Mouse (Mus musculus) urinary bladder, postnatal 36 days (tissue): ENCODE results near the gene Slc7a7.
A peak's percentile ranks its signal among the peaks of the same experiment; 100 is the strongest.

Source experiments
- DNase-seq, 2 experiments: peaks; one replicate each; pipeline ENCODE4 v3.0.0; 2022; ENCODE audit warnings: low spot score in 2 of 2, mixed read lengths in 1 of 2

Slc7a7 gene

DNA sequence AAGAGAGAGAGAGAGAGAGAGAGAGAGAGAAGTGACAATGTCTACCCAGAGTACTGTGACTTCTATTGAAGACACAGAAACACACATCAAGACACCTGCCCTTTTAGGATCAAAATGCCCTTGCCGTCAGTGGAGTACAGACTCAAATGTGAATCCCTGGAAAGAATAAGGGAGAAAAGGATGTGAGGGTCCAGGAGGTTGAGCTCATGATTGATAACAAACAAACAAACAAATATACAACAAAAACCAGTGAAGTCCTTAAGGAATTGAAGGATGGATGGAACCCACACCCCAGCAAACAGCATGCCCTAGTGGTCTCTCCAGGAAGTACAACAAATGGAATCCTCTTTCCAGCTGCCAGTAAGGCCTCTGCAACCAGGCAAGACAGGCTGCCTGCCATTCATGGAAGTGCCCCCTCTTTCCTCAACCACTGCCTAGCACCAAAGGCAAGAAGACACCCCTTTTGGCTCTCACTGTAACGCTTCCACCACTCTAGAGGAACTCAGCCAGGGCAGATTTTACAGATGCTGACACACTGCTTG lies 4.9 kb downstream of the Slc7a7 start:
- DNase-seq = peak in 1 of 2 experiments; percentile 51

DNA sequence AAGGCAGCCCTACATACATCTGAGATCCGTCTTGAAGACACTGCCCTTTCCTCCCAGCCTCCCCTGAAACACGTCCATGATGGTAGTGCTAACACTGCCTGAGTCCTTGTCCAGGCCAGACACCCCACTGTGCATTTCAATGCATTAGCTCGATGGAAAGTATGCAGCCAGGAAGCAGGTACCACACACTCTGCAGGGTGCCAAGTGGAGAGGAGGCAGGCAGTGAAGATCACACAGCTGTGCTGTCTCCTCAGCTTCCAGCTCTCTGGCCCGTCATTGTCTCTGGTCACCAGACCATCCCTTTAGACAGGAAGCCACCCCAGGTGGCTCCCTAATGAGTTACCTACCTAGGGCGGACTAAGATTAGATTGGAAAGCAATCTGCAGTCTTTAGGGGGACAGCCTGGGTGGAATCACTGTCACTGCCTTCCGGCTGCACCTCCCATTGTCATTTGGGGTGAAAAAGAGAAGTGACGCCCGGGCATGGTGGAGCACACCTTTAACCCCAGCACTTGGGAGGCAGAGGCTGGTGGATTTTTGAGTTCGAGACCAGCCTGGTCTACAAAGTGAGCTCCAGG lies 5.5 kb downstream of the Slc7a7 start:
- DNase-seq = no peak

DNA sequence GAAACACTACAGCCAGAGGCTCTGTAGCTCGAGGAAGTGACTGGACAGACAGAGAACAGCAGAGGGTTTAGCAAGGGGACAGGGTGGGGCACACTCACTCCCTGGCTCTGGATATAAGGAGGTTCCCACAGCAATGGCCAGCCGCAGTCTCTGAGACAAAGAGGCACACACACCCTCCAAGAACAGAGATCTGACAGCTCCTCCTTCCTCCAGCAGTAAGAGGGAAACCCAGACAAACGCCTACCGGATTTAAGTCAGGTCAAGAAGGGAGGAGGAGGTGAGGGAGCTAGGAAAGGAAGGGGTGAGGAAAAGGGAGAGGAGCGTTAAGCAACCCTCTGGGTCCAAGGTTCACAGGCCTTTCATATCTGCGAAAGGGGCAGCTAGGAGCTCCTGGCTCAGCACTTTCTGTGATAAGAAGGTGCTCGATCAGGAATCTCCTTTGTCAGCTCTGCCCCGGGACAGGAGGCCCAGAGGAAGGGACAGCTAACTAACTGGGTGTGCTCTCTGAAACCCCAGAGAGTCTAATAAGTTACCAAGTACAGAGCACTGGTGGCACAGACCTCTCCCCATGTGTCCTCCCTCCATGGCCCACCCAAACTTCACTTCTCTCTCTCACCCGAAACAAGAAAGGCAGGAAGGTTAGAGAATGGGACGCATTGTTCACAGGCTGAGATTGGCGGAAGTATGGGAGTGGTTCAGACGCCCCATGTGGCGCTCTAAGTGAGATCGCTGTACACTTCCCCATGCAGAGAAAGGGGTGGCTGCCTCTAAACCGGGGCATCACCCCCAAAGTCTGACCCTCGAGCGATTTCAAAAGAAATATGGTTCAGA lies 7.4 kb downstream of the Slc7a7 start:
- peak in 1 of 2 experiments; percentile 27 for DNase-seq

DNA sequence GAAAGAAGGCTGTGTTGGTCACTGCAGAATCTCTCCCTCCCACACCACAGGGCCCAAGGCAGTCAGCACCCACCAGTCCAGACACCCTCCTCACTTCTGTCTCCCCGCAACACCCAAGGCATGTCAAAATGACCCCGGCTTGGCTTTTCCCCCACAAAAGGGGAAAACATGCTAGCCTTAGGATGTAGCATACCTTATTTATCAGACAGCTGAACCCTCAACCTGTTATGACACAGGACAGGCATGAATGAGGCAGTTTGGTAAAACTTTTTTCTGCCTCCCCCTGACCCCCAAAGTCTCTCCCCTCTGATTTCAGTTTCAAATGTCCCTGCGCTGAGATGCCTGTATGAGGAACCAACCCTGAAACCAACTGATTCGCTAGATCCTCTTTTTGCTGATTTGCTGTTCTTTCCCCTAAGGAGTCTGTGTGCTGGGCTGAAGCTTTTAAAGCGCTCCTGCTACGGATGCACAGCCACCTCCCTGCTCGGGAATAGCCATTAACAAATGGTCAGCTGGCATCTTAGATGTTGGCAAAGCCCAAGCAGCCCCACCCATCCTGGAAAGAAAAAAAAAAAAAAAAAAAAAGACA lies 8.4 kb downstream of the Slc7a7 start:
- DNase-seq = no peak

DNA sequence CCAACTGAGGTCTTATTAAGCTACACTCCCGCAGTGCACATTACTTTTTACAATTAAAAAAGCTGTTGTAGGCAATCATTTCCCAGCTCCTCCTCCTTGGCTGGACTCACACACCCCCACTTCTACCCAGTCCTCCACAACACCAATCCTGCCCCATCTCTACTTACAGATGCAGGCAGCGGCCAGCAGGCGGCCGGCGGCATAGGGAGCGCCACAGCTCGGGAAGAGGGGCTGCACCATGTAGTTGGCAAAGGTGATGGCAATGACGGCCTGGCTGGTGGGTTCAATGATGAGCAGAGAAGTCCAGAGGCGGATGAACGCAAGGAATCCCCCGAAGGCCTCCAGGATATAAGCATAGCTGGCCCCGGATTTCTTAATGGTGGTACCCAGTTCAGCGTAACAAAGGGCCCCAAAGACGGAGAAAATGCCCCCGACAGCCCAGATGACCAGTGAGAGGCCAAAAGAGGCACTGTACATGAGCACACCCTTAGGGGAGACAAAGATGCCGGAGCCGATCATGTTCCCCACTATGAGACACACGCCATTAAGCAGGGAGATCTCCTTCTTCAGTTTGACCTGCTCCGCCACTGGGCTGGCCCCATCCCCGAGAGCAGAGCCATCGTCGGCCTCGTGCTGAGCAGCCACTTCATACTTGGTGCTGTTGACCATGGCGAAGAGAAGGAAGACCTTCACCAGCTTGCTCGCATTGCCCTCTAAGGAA lies 9.1 kb downstream of the Slc7a7 start:
- DNase-seq = no peak

DNA sequence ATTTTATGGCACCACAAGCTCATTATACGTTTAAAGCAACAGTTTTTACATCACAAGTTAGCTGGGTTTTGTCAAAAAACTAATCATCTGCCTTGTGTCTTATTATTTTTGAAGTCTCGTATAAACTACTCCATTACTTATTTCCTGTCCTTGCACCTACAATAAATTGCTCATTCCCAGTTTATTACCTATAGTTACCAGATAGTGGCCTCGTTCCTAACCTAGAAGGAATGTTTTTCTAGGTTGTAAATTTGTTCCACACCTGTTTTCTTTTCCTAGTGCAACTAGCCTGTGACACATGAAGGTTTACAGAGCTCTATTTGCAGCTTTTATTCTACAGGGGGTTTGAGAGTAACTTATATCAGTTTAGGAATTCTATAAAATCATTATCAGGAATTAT lies 15.9 kb downstream of the Slc7a7 start:
- no peak for DNase-seq

DNA sequence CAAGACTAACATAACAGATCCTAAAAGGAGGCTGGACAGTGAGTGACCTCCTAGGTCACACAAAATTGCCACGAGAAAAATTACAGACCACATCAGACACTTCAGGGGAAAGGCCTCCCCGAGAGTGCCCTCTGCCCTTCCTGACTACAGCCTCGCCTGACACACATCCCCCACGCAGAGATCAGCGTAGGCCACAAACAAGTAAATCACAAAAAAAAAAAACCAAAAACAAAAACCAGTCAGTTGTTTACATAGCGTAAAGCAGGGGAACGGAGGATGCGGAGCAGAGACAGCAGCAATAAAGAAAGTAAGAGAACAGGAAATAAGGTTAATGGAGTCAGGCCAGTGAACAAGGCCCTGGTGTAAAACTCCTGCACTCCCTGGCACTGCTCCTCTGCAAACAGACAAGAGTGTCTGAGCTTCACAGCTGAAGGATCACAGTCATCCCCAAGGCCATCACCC lies 18.6 kb downstream of the Slc7a7 start:
- DNase-seq = no peak

DNA sequence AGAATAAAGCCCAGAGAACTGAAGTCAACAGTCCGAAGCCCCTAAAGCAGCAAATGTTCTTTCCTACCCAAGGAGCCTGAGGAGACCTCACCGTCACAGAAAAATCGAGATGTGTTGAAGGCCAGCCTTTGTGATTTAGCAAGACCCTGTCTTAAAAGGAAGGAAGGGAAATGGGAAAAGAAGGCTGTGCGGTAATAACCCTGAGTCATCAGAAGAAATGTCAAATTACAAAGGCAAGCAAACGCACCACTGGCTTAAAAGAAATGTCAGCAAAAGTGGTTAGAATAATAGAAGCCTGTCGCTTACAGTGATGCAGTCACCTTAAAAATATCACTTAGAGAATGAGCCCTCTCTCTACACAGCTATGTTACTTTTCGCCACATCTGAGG lies 19.1 kb downstream of the Slc7a7 start:
- no peak for DNase-seq

DNA sequence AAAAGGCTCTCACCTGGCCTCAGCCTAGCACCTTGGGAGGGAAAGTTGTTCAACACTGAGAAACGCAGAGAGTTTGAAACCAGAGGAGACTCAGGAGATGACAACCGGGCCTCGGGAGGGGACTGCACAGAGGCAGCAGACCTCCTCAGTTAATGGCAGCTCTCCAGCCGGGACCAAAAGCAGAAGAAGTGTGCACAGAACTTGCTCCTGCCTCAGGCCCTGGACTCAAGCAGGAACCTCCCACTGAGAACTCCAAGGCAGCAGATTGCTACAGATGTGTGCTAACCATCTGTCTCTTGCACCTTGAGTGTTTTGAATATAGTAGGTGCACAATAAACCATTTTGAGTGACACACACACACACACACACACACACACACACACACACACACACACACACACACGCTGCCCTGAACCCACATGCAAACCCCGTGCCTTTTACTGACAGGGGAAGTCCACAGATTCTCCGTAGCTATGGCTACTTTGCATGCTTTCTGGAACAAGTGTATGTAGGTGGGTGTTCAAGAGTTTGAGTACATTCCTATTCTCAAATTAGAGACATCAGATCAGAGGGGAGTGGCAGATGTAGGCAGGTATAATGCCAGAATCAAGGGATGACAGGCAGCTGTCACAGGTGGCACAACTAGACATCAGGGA lies 19.6 kb downstream of the Slc7a7 start:
- DNase-seq = no peak

DNA sequence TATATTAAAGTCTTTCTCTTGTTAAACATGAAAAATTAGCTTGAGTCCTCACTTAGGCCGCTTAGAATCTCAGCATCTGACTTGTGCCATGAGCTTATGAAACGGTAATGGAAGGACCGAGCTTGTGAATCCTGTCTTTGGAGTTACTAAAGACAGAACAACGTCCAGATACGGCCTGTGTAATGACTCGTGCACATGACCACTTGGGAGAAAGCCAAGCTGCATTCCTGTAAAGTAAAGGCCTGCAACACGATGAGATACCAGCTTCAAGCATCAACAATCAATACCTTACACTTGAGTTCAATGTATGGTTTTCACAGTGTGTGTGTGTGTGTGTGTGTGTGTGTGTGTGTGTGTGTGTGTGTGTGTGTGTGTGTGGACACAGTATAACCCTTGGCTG lies 20.9 kb downstream of the Slc7a7 start:
- no peak for DNase-seq

DNA sequence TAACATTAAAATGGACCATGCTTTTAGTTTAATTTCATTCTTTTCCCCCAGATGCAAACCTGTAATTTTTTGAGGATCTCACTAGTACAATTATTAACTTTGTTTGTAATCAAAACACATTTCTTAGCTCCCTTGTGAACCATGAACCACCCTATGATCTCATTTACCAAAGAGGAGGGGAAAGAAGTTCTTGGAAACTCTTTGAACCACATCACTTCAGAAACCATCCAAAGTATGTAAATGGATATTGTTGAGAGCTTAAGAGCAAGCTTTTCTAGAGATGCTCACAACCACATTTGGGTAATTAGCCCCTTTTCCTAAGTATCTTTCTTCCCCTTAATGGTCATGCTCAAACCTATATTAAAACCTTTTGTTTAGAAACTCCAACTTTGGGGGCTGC lies 23.3 kb downstream of the Slc7a7 start:
- no peak for DNase-seq

DNA sequence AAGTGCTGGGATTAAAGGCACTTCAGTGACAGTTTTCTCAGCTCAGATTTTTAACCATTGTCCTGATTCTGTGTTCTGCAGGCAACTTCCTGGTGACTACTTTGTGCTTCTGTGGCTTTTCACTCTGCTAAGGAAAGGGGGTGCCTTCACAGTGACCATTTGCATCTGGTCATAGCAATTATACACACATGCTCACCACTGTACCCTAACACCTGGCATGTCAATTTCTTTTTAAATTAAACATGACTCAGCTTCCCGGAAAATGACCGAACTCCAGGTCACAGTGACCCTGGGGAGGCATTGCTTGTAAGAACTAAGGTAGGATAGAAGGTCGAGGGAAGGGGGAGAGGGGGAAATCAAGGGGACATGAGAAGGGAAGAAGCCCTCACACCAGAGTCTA lies 23.8 kb downstream of the Slc7a7 start:
- no peak for DNase-seq

DNA sequence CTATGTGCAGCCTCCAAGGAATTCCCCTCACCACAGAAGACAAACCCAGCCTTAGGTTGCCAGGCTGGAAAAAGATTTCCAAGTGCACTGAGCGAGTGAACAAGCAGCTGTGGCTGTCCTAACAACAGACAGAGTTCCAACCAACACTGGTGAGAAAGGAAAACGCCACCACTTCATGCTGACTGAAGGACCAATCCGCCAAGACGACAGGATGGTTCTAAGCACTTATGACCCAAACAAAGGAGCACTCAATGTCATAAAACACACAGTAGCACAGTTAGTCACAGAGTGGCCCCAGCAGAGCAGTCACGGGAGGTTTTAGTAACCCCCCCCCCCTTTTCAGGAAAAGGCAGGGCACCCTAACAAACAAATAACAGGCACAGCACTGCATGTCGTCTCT lies 26.7 kb downstream of the Slc7a7 start:
- DNase-seq = no peak

DNA sequence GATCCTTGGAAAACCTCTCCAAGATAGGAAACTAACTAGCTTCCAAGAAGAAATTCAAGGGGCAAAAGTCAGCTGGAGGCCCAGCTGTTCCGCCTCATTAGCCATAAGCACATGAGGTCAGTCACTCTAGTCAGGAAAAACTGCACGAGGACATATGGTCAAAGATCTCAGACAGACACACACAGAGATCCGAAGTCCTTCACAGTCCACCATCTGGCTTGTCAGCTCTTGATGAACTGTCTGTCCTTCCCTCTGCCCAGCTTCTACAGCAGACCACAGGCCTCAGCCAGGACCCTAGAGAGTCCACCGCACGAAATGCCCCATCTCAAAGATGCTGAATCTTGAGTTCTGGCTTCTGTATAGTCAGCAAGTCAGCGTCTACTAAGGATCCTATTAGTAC lies 30.0 kb downstream of the Slc7a7 start:
- DNase-seq = no peak

DNA sequence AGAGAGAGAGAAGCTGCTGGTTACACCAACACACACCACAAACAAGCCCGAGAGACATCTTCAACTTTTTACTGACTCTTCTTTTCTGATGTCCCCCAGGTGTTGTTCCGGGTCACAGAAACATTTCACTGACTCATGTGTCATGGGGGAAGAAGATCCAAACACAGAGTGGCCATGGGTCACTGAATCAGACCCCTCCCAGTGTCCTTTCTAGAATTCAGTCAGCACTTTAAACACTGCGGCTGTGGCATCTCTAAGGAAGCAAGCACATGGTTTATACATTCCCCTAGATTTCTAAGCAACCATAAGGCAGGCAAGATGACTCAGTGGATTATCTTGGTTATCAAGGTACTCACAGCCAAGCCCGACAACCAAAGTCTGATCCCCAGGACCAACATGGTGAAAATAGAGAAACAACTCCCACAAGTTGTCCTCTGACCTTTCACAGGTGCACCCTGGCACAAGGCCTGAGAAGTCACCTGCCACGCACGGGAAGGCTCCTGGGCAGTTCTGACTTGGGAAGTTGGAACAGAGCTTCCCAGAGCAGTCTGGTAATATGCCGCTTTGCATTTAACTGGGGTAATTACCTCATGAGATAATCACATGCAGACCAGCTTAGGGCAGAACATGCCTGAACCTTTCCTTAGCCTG lies 31.5 kb downstream of the Slc7a7 start:
- no peak for DNase-seq

DNA sequence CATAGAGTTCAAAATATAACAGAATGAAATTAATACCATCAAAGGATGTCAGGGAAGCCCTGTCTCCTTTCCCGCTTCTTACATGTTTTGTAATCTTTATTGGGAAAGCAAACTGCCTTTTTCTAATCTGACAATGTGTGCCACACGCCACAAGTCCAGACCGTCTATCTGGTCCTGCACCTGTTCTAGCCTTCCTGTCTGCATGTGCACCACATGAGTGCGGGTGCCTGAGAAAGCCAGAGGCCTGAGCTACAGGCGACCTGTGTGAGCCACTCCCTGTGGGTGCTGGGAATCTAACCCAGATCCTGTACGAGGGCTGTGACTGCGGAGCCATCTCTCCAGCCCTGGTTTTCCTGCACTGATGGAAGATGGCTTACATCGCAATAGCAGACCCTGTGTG lies 33.2 kb downstream of the Slc7a7 start:
- DNase-seq = no peak

DNA sequence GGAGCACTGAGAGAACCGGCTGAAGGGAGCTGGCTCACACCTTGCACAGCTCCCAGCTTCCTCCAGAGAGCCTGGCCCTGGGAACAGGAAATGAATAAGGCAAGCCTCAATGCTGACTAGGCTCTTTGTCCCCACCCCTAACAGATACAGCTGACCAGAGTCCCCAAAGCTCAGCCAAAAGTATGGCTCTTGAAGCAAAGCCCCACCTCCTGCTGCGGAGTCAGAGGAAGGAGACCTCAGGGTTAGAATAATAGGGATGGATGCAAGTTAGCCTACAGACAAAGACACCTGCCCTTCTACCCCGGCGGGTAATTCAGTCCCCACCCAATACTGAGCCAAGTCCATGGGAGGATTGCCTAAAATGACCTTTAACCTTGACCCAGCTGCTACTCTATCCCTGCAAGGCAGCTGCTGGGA lies 34.2 kb downstream of the Slc7a7 start:
- no peak for DNase-seq

DNA sequence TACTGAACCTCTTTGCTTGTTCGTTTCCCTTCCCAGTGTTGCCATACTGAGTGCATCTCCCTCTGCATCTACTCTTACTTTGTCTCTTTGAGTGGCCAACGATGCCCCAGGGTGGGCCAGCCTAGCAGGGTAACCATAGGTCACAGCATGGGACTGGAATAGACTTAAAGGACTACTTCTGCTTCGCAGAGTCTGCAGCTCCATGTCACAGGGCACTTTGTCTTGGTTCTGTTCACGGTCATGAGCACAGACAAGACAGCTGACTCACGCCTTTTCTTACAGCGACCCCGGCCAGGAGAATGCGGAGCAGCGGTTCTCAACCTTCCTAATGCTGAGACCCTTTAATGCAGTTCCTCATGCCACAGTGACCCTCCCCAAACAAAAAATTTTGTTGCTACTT lies 34.9 kb downstream of the Slc7a7 start:
- DNase-seq = no peak

DNA sequence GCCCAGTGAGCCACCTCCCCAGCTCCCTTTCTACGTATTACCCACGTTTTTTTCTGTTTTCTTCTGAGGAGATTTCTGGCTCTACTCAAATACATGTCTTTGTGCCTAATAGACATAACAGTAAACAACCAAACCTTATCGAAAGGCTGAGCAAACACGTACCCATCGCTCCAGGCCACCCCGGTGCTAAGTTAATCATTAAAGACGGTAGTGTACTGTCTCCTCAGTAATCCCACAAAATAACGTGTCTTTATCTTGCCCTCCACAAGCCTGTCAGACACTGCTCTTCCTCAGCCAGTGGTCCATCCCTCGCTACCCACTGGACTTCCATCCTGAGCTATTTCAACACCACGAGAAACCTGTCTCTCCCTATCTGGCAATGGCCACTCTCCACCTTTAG lies 35.8 kb downstream of the Slc7a7 start:
- no peak for DNase-seq

DNA sequence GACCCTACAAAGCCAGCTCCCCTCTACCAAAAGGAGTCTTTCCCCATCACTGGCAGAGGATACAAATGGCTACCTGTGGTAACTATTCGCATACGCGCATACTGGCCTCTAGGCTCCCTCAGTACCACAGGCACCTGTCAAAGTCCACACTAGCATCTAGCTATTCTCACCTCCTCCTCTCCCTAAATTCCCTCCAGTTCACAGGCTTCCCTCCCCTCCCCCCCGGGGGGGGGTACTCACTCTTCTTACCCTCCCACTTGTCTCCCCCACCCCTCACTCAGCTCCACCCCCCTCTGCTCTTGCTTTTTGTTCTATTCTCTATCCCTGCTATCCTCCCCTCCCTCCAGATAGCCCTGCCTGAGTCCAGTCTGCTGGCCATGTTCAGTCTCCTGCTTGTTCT lies 37.0 kb downstream of the Slc7a7 start:
- DNase-seq = no peak

DNA sequence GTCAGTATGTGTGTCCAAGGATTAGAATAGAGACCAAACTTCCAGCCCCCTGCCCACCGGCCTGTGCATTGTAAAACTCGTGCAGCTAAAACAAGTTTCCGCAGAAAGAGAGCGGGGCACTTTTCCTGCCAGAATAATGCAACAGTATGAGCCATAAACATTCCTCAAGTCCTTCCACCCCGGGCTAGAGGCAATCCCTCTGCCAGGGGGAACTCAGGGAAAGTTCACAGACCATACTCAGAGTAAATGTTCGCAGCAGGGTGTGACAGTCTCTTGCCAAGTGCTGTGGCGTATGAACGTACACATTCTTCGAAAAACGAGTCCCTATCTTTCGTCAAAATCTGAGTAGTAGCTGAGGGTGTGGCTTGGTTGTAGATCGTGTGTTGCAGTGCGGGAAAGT lies 38.0 kb downstream of the Slc7a7 start:
- DNase-seq = no peak
